Mouse (Mus musculus): ENCODE data around the gene Nhlh2.

The Nhlh2 gene

DNA sequence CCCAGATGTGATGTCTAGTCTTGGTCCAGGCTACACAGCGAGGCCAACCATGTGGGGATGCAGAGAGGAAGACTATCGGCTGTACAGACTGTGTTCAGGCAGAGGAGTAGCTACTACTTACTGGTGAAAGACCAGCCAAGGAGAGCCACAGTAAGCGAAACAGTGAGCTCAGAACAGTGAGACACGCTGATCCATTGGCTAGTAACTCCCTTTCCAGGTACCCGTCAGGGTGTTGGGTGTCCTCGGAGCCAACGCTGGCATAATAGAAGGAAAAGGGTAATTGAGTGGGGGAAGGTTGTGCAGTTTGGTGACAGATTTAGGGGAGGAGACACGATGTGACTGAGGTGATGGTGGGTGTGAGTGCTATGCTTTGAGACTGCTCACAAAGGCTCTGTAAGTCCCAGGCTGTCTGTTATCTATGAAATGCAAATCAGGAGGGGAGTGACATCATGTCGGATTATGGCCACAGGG, 15.1 kb downstream of the Nhlh2 start:
- DNase-seq (ENCODE audit: low read depth, low spot score): no peak

DNA sequence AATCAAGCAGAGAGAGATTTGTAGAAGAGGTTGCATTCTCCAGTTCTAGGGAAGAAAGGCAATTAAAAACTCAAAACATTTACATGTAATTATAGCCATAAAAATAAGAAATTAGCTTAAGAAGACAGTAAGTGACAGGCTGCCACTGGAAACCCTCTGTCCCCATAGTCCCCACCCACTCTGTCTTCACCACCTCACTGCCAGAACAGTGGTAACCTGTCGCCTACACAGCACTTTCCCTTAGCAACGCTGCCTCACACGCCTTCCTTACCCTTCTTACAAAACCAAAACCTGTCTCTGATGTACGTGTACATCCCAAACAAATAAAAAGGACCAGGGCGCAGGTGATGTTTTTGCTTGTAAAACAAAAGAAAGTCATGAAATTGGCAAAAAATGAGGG, 15.8 kb downstream of the Nhlh2 start:
- no peak for DNase-seq (ENCODE audit: low read depth, low spot score)

DNA sequence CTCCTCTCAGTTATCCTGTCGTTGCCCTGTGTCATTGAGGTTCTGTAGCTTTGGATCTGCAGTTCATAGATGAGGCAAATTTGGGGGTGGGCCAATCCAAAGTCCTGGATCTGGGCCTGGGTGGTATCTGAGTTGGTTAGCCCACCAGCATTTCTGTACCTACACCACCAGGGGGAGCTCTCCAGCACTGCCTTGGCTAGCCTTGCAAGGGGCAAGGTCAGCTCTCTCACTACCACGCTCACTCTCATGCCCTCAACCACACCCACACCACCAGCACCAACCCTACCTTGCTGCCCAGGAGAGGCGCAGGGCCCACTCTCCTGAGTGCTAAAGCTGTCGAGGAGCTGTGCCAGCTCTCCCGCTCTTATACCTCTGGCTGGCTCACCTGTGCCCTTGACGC, 18.0 kb downstream of the Nhlh2 start:
- DNase-seq (ENCODE audit: low read depth, low spot score): peak; percentile 45

DNA sequence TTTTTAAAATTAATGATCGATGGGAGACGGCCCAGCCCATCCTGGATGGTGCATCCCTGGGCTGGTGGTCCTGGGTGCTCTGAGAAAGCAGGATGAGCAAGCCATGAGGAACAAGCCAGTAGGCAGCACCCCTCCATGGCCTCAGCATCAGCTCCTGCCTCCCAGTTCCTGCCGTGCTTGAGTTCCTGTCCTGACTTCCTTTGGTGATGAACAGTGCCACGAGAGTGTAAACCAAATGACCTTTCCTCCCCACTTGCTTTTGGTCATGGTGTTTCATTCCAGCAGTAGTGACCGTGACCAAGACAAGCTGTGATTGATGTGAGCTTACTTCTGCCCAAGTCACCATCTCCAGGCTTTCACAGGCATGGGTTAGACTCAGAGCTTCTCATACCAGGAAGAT, 27.9 kb downstream of the Nhlh2 start:
- no peak for DNase-seq (ENCODE audit: low read depth, low spot score)

DNA sequence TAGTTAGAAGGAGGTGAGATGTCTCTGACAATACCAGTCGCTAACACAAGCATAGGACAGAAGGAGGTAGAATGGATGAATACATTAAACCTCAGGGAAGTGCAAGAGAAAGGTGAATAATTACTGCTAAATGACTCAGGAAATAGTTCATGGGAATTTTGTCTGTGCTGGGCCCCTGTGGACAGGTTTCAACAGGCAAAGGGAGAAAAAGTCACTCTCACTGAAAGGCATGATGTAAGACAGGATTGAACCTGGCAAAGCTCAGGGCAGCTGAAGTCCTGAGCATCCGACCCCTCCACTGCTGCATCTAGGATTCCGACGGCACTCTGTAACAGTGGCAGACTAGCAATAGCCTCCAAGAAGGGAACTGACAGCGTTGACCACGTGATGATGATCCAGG, 28.7 kb downstream of the Nhlh2 start:
- DNase-seq (ENCODE audit: low read depth, low spot score): no peak

DNA sequence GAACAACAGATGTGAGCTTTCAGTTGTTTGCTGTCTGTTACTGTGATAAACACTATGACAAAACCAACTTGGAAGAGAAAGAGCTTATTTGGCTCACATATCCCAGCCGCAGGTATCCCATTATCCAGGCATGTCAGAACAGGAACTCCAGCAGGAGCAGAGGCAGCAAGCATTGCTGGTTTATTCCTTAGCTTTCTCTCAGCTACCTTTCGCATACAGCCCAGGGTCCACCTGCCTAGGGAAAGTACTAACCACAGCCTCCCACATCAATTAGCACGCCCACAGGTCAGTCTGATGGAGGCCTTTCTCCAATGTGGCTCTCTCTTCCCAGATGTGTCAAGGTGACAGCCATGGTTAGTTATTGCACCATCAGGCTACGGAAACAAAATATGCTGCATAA, 31.8 kb downstream of the Nhlh2 start:
- DNase-seq (ENCODE audit: low read depth, low spot score): no peak

DNA sequence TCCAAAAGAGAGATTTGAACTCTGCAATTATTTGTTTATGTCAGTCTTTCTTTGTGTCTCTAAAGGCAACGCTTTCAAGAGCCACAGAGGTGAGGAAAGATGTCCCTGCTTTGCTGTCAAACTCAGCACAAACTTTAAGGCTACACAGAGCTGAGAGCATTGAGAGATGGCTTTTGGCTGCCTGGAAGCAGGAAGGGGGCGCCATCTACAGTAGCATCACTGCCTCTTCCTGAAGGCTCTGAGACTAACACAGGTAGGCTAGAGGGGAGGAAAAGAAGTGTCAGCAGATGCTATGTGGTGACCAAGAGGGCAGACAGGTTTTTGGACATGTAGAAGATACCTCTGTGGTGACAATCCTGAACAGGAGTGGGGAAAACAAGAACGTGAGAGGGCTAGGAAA, 35.2 kb downstream of the Nhlh2 start:
- peak; percentile 5 for DNase-seq (ENCODE audit: low read depth, low spot score)

DNA sequence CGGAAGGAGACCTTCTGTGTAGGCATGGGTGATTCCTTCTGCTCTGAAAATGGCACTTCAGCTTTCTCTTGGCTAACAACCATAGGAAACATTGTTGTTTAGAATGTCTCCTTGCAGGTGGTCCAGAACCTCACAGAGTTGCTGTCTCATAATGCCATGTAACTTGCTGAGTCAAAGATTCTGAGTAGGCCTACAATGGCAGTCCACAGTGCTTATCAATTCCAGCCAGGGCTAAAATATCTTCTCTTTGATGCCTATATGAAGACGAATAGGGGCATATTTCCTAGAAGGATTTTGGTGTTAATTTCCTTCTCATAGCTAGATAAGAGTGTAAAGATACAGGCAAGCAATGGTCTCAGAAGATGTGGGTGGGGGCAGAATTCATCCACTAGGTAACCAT, 37.7 kb downstream of the Nhlh2 start:
- no peak for DNase-seq (ENCODE audit: low read depth, low spot score)

DNA sequence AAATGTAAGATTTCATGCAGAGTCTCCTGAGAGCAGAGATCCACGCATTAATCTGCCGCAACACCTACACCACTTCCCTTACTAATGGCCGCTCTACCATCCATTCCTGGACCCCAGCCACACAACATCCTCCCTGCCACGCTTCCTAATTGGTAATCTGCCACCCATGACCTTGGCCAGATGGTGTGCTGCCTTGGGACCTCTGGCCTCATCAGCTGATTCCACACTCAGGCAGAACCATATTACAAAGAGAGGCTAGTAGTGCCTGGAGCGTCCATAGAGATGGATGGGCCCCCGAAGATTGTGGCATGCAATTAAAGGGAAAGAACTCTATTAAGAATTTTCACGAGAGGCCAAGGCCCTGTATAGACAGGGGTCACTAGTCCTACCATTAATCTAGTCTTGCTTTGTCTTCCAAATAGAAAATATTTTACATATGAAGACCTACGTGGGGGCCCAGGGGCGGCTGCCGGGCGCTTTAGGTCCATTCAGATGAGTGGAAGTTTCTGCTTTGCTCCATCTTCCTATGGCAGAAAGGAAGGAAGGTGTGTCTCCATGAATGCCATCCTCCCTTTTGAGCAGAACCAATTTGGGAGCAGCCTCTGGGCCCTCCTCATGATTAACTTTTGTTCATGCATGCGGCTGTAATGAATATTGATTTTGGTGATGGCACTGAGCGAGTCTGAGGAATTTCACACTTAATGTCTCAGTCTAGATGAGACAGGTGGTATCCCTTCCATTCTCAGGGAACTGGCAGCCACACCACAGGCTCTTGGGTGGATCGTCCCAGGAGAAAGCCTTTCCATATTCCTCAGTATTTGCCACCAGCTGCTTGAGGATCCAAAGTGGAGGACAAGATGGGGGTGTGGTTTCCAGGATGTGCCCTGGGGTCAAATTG, 39.6 kb downstream of the Nhlh2 start:
- no peak for DNase-seq (ENCODE audit: low read depth, low spot score)

DNA sequence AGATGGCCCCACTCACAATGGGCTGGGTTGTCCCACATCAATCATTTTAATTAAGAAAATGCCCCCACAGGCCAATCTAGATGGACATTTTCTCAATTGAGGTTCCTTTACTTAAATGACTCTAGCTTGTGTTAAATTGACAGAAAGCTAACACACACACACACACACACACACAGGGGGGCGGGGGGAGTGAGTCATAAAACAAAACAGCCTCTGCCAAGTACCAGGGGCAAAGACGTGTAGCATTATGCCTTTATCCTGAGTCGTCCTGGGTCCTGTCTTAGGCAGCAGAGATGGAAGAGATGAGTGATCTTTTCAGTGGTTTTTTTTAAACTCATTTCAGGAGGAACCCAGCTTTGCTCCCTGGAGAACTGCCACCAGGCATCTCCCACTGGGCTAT, 42.2 kb downstream of the Nhlh2 start:
- no peak for DNase-seq (ENCODE audit: low read depth, low spot score)

DNA sequence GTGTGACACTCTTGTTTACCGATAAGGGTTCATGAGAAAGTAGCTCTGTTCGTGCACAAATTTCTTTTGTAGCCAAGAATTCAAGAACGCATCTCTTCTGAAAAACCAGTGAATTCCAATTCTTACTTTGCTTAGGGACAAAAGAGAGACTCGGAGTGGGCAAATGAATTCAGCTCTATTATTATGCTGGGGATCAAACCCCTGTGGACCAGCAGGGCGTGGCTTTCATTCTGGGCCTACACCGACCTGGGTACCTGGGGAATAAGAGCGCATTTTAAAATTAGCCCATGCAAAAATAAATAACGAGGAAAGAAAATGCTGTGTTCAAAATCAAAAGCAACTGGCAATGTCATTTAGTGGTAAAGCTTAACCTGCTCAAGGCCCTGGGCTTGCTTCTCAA, 43.4 kb downstream of the Nhlh2 start:
- no peak for DNase-seq (ENCODE audit: low read depth, low spot score)

DNA sequence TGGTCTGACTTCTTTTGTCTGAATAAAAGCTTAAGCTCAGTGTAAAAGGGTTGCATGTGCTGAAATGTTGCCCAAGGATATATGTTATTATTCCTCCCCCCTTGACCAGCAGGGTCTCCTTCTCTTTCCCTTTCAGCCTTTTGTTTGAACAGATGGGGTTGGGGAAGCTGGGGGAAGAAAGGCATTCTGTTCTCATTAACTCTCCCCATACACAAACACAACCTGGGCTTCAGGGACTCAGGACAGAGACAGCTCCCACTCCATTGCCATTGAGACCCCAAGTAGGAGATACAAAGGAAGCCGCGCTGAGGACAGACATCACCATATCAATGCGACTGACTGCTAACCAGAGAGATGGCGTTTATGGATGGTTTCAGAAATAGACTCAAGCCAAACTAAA, 46.0 kb downstream of the Nhlh2 start:
- DNase-seq (ENCODE audit: low read depth, low spot score): no peak

DNA sequence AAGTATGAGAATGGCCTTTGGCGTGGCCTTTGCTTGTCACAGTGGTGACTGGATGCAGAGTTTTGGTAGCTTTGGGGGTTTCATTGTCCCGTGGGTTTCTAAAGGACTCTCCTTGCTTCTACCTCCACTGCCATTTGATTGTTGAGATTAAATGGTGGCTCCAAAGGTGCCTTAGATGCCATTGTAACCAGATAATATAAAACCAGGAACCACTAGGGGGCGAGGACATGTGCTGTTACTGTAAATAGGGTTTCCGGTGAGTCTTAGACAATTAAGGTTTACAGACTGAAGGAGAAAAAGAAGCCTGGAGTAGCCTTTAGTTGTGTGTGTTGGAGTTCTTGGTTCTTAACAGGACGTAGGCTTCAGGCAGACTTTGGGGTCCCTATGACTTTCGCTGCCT, 50.2 kb downstream of the Nhlh2 start:
- peak; percentile 39 for DNase-seq (ENCODE audit: low read depth, low spot score)

DNA sequence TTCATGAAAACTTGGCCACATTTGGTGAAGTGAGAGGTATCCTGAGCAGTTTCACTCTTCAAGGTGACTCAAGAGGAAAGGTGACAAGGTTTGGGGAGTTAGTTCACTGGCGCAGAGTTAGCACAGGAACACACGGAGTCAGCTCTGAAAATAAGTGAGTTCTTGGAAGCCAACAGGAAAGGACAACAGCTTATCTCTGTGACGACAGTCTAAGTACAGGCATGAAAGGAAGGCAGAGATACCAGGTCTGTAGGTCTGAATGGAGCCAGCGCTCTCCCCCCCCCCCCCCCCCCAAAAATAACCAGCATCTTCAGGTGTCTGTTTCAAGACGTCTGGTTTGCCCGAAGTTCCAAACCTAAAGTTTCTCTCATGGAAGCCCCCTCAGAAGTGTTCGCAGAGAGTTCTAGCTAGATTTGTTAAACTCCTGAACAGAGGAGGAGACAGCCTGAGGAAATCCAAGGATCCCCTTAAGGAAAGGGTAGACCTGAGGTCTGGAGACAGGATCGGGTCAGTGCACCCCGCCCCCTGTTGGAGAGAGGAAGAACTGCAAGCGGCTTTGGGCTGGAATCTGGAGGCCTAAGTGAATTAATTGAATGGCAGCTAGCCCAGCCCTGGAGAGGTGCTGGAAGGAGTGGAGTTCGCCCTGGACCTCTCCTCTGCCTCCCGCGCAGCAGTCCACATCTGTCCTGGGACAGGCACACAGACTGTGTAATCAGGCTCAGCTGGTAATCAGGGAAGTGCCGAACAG, 52.2 kb downstream of the Nhlh2 start:
- peak; percentile 36 for DNase-seq (ENCODE audit: low read depth, low spot score)

DNA sequence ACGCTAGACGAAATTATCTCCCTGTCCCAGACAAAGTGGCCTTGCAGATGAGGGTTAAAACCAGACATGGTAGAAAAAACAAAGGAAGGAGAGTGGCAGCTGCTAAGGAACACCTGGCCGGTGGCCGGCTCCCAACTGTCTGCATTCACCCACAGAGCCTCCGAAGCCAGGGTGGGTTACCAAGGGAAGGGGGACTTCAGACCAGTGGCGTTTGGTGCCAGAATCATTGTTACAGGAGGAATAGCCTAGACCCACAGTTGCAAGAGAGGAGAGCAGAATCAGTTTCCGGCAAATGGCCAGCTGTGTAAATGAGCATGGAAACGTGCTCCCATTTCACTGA, 52.8 kb downstream of the Nhlh2 start:
- no peak for DNase-seq (ENCODE audit: low read depth, low spot score)

DNA sequence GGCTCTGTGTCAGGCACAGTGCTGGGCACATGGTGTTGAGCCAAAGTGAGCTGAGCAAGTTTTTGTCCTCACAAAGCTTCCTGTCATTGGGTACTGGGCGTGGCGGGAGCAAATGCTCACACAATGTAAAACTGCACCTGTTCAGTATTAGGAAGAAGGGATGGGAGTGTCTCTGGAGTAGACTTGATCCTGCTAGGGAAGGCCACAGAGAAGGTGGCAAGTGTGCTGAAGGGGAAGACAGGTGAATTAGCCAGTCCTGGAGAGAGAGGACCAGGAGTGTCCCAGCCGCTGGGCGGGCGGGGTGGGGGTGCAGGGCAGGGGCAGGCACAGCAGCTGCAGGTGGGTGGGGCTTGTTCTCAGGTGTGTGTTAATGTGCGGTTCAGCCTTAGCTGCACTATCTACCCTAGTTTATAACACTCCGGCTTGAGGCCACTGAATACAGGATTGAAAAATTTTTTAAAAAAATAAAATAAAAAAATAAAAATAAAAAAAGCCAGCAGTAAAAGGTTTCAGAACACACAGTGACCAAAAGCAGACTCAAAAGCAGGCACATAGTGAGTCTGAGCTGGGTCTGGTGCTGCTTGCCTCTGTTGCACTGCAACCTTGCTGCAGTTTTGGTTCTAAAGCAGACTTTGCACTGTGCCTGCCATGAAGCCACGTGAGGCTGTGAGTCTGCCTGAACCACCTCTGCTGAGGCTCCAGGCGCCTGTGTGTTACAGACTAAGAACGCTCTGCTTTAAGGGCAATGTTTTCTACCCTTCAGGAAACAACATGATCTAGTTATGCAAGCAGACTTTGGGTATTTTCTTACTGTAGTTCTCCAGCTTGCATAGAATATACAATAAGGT, 53.6 kb downstream of the Nhlh2 start:
- no peak for DNase-seq (ENCODE audit: low read depth, low spot score)

DNA sequence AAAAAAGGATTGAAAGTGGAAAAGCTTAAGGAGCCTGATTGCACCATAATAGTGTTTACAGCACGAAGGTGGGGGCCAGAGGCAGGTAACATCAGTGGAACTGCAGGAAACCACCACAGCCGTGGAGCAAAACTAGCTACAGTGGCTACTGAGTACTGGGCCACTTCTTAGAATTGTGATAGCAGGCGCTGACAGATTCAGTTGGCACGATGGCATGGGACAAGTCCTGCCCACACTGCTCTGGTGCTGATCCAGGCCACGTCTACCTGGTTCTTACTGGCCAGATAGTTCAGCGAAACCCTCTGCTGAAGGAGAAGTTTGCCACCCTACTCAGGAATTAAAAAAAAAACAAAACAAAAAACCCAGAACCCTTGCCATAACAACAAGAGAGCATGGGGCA, 54.7 kb downstream of the Nhlh2 start:
- no peak for DNase-seq (ENCODE audit: low read depth, low spot score)
